Mouse (Mus musculus) frontal cortex, postnatal 10 days (tissue): ENCODE results near the gene Pigw.
A peak's percentile ranks its signal among the peaks of the same experiment; 100 is the strongest.

ENCODE experiments used
- DNase-seq, 2 experiments: peaks; one replicate each; pipeline ENCODE4 v3.0.0; 2022; ENCODE audit warnings: low spot score in 2 of 2, mixed read lengths in 1 of 2

Pigw gene

GRCm38 (mm10) chr11:84879772-84880464 lies at the start of gene Pigw, which contains the start of gene Myo19:
Gene Pigw (minus strand): TSS chr11:84880285.
Gene Myo19 (plus strand): TSS chr11:84880148.
- peak; percentile 57 to 77 for DNase-seq

GRCm38 (mm10) chr11:84920981-84921380 lies 40.9 kb upstream of the Pigw start:
- DNase-seq: no peak

GRCm38 (mm10) chr11:84919951-84920350 lies 39.9 kb upstream of the Pigw start:
- no peak for DNase-seq

GRCm38 (mm10) chr11:84919276-84919675 lies 39.2 kb upstream of the Pigw start:
- no peak for DNase-seq

GRCm38 (mm10) chr11:84918425-84918824 lies 38.3 kb upstream of the Pigw start:
- peak; percentile 65 to 83 for DNase-seq

GRCm38 (mm10) chr11:84916703-84917300 lies 36.7 kb upstream of the Pigw start:
- DNase-seq: no peak

GRCm38 (mm10) chr11:84916053-84916702 lies 36.1 kb upstream of the Pigw start, which contains the start of gene Znhit3:
Gene Znhit3 (minus strand): TSS chr11:84916366.
- DNase-seq: peak; percentile 82 to 83

GRCm38 (mm10) chr11:84914673-84915072 lies 34.6 kb upstream of the Pigw start:
- DNase-seq: no peak

GRCm38 (mm10) chr11:84910411-84910810 lies 30.3 kb upstream of the Pigw start:
- no peak for DNase-seq

GRCm38 (mm10) chr11:84908480-84908879 lies 28.4 kb upstream of the Pigw start:
- DNase-seq: no peak

GRCm38 (mm10) chr11:84907081-84907480 lies 27.0 kb upstream of the Pigw start:
- no peak for DNase-seq

- DNase-seq: no peak
Measured at GRCm38 (mm10) chr11:84904597-84905144, 24.6 kb upstream of the Pigw start.

- no peak for DNase-seq
Measured at GRCm38 (mm10) chr11:84893113-84893512, 13.0 kb upstream of the Pigw start.

GRCm38 (mm10) chr11:84891705-84892104 lies 11.6 kb upstream of the Pigw start:
- no peak for DNase-seq

- DNase-seq: no peak
Measured at GRCm38 (mm10) chr11:84889492-84889891, 9.4 kb upstream of the Pigw start.

- DNase-seq: no peak
Measured at GRCm38 (mm10) chr11:84888025-84888424, 7.9 kb upstream of the Pigw start.

GRCm38 (mm10) chr11:84886767-84887511 lies 6.9 kb upstream of the Pigw start:
- no peak for DNase-seq

- DNase-seq: no peak
Measured at GRCm38 (mm10) chr11:84886236-84886635, 6.2 kb upstream of the Pigw start.

GRCm38 (mm10) chr11:84885238-84885637 lies 5.2 kb upstream of the Pigw start:
- DNase-seq: no peak

GRCm38 (mm10) chr11:84882346-84882745 lies 2.3 kb upstream of the Pigw start:
- DNase-seq: no peak

GRCm38 (mm10) chr11:84880971-84881370 lies 886 bp upstream of the Pigw start:
- DNase-seq: no peak

GRCm38 (mm10) chr11:84880465-84880961 lies 428 bp upstream of the Pigw start:
- DNase-seq: peak; percentile 44 to 46
